Mouse (Mus musculus) spleen, adult 18-20 months (tissue): ENCODE results near the gene Ehmt2.
A peak's percentile ranks its signal among the peaks of the same experiment; 100 is the strongest.
"Not testable (repeated sequence)": the region's sequence is repeated elsewhere in the genome, so short reads cannot be mapped to it uniquely, and the experiment has no call there.

Experiments
- DNase-seq, 2 experiments: peaks; one replicate each; pipeline ENCODE4 v3.0.0; 2022; ENCODE audit warnings: mixed read lengths in 2 of 2

Ehmt2 gene

GRCm38 (mm10) chr17:34955884-34956283, 57.6 kb downstream of the Ehmt2 start:
- DNase-seq, result no peak

DNA sequence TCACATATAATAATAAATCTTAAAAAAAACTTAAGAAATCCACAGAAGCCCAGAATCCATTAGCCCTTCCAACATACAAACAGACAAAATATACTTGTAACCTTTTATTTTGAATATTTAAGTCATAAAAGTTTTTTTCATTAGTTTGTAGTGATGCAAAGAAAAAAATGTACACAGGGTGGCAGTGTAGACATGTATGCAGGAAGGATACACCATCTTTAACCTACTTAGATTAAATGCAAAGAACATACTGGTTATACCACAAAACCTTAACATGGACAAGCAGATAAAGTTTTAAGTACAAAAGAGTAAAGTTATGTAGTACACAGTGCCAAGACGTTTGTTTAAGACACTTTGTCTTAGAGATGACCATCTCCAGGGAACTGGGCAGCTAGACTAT, 58.1 kb downstream of the Ehmt2 start:
- no peak for DNase-seq

- DNase-seq, result not testable (repeated sequence)
These were observed 59.0 kb downstream of the Ehmt2 start for GRCm38 (mm10) chr17:34957291-34957690.

- DNase-seq, result not testable (repeated sequence)
These were observed 59.7 kb downstream of the Ehmt2 start for GRCm38 (mm10) chr17:34957966-34958365.

DNA sequence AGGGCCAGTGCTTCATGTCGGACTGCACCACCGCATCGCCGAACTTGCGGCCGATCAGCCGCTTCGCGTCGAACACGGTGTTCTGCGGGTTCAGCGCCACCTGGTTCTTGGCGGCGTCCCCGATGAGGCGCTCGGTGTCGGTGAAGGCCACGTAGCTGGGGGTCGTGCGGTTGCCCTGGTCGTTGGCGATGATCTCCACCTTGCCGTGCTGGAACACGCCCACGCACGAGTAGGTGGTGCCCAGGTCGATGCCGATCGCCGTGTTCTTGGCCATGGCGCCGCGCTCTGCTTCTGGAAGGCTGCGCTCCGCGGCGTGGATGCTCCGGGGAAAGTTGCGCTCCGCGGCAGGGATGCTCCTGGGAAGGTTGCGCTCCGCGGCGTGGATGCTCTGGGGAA, 60.5 kb downstream of the Ehmt2 start:
- DNase-seq, result not testable (repeated sequence)

GRCm38 (mm10) chr17:34959130-34959778, 61.0 kb downstream of the Ehmt2 start, which contains the start of gene Hspa1b:
Gene Hspa1b, minus strand, starts transcription at chr17:34959238.
- DNase-seq, result peak; percentile 72 to 73

- DNase-seq, result no peak
These were observed 61.7 kb downstream of the Ehmt2 start for GRCm38 (mm10) chr17:34959881-34960515.

DNA sequence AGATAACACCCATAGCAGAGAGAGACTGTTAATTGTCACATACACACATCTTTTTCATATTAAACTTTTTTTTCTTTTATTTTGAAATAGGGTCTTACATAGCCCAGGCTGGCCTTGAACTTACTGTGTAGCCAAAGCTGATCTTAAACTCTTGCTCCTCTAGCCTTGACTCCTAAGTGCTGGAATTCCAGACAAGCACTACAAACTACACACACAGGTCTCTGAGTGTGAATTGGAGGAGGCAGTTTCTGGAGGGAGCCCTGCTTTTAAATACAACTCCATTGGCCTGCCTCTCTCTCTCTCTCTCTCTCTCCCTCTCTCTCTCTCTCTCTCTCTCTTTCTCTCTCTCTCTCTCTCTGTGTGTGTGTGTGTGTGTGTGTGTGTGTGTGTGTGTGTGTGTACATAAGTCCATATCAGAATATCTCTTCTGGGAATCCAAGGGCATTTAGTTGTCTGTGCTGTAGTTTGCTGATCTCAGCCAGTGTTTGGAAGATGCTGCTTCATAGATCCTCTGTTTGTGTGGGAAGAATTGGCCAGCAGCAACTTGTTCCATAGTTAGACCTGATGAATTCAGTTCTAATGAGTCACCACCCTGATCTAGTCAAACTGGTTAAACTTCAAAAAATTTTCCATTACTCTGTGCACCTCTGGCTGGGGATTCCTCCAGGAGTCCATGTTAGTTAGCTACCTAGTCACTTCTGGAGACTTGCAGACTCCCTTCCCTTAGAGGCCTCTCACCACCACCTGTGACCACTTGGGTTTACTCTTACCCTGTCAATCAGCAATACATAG, 62.6 kb downstream of the Ehmt2 start:
- no peak for DNase-seq

- DNase-seq, result no peak
These were observed 63.9 kb downstream of the Ehmt2 start for GRCm38 (mm10) chr17:34962125-34962524.

- no peak for DNase-seq
These were observed 64.6 kb downstream of the Ehmt2 start for GRCm38 (mm10) chr17:34962841-34963240.
